In the genomic region with DNA sequence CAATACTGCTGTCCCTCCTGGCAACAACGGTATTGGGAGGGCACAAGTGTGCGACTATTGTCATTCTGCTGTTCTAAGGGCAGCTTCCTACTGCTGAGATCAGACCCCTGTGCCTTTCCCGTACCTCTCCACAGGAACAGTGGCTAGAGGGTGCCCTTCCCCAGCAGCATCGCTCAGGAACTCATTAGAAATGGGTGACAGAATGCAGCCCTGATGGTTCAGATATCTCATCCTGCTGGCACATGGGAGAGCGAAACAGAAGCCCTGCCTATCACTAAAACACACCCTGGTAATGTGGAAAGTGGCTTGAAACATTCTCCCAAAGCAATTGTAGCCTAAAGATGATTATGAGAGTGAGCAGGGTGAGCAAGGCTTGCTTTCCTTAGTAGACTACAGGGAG, we compare ENCODE assay signal across 18 mouse cellular contexts. TPM values are rescaled to one million over a fixed set of nuclear protein-coding genes. Genes with fewer than 3 reads are reported as not detected.
A peak's percentile ranks its signal among the peaks of the same experiment; 100 is the strongest.
DNase-seq lines count a peak whose midpoint lies in the region; ATAC-seq lines count a peak whose summit lies in the region.
"Had no signal": no experiment of that assay in that cellular context is flagged by ENCODE, and none has a peak within 500 bp of the region (broad histone marks: within the 10 kb centered on the region; RNA-seq: fewer than 3 reads in every experiment).

No protein-coding gene starts in this region.

- H3K4me3 ChIP-seq in forebrain, embryonic 14.5 days (ENCODE audit: low read depth, low read length) = no peak overlapping the region
- no peak overlapping the region for H3K4me3 ChIP-seq in forebrain, embryonic 12.5 days (replicated peaks)
- no peak overlapping the region for H3K4me3 ChIP-seq in heart, embryonic 16.5 days (ENCODE audit: low read length)
- H3K4me3 ChIP-seq in megakaryocyte, embryonic 14.5 days (replicated peaks) = peak overlapping the region; percentile 21
- H3K4me3 ChIP-seq: myocyte; stomach, embryonic 15.5 days had no signal

- no peaks in the 10 kb centered on the region for H3K9me3 ChIP-seq in forebrain, embryonic 14.5 days (replicated peaks; ENCODE audit: control insufficient read depth, low read length)
- no peaks in the 10 kb centered on the region for H3K9me3 ChIP-seq in forebrain, embryonic 12.5 days
- no peaks in the 10 kb centered on the region for H3K9me3 ChIP-seq in heart, embryonic 16.5 days (replicated peaks; ENCODE audit: control insufficient read depth, low read length)
- no peaks in the 10 kb centered on the region for H3K9me3 ChIP-seq in megakaryocyte, embryonic 14.5 days
- H3K9me3 ChIP-seq: stomach, embryonic 15.5 days had no signal

- peaks cover 6% of the 10 kb centered on the region for H3K4me1 ChIP-seq in forebrain, embryonic 14.5 days (ENCODE audit: control insufficient read depth, insufficient read depth, low read length)
- H3K4me1 ChIP-seq in forebrain, embryonic 12.5 days = peaks cover 19% of the 10 kb centered on the region
- H3K4me1 ChIP-seq in heart, embryonic 16.5 days (ENCODE audit: control insufficient read depth, insufficient read depth, low read length) = peaks cover 39% of the 10 kb centered on the region
- H3K4me1 ChIP-seq in megakaryocyte, embryonic 14.5 days = peaks cover 92% of the 10 kb centered on the region

- H3K27ac ChIP-seq in forebrain, embryonic 14.5 days (ENCODE audit: low read depth, low read length) = no peak overlapping the region
- H3K27ac ChIP-seq in forebrain, embryonic 12.5 days = no peak overlapping the region
- H3K27ac ChIP-seq in heart, embryonic 16.5 days (ENCODE audit: low read length) = 0 out of 2 replicates have a peak overlapping the region, but pooled peaks have one; percentile 9
- H3K27ac ChIP-seq: macrophage; stomach, embryonic 15.5 days had no signal

- no peaks in the 10 kb centered on the region for H3K27me3 ChIP-seq in forebrain, embryonic 14.5 days (replicated peaks; ENCODE audit: control insufficient read depth, insufficient read depth, low read length)
- no peaks in the 10 kb centered on the region for H3K27me3 ChIP-seq in forebrain, embryonic 12.5 days
- H3K27me3 ChIP-seq in heart, embryonic 16.5 days (ENCODE audit: control insufficient read depth, insufficient read depth, low read length) = no peaks in the 10 kb centered on the region
- no peaks in the 10 kb centered on the region for H3K27me3 ChIP-seq in megakaryocyte, embryonic 14.5 days (replicated peaks)
- H3K27me3 ChIP-seq: stomach, embryonic 15.5 days had no signal

- 74% methylated on average over 5 of the region's 5 CpGs for WGBS in forebrain, embryonic 14.5 days
- WGBS in forebrain, embryonic 12.5 days = 86% methylated on average over 5 of the region's 5 CpGs
- 52% methylated on average over 5 of the region's 5 CpGs for WGBS in heart, embryonic 16.5 days

- 0 out of 2 replicates have a peak, but pooled peaks cover 4% of the 10 kb centered on the region for H3K36me3 ChIP-seq in forebrain, embryonic 14.5 days (ENCODE audit: control insufficient read depth, insufficient read depth, low read length)
- peaks cover 6% of the 10 kb centered on the region for H3K36me3 ChIP-seq in forebrain, embryonic 12.5 days (replicated peaks)
- H3K36me3 ChIP-seq in heart, embryonic 16.5 days (ENCODE audit: control insufficient read depth, insufficient read depth) = no peaks in the 10 kb centered on the region
- H3K36me3 ChIP-seq in megakaryocyte, embryonic 14.5 days (replicated peaks; ENCODE audit: low read length) = peaks cover 21% of the 10 kb centered on the region
- H3K36me3 ChIP-seq: stomach, embryonic 15.5 days had no signal

- no peak overlapping the region for H3K9ac ChIP-seq in forebrain, embryonic 14.5 days (ENCODE audit: low read length)
- no peak overlapping the region for H3K9ac ChIP-seq in forebrain, embryonic 12.5 days
- no peak overlapping the region for H3K9ac ChIP-seq in heart, embryonic 16.5 days (ENCODE audit: low read length)
- H3K9ac ChIP-seq: stomach, embryonic 15.5 days had no signal

- H3K4me2 ChIP-seq in forebrain, embryonic 14.5 days (ENCODE audit: low read length) = no peak overlapping the region
- H3K4me2 ChIP-seq in forebrain, embryonic 12.5 days = no peak overlapping the region
- H3K4me2 ChIP-seq in heart, embryonic 16.5 days (ENCODE audit: low read depth, low read length) = no peak overlapping the region
- H3K4me2 ChIP-seq: heart, embryonic 11.5 days; stomach, embryonic 15.5 days had no signal

- ATAC-seq in forebrain, embryonic 14.5 days = no peak
- ATAC-seq in forebrain, embryonic 12.5 days (ENCODE audit: low FRiP score) = no peak
- no peak for ATAC-seq in heart, embryonic 16.5 days (replicated peaks; ENCODE audit: extremely low read depth, insufficient read depth, low FRiP score)
- no peak for ATAC-seq in megakaryocyte, adult 5-6 weeks (ENCODE audit: poor library complexity, severe bottlenecking)

- peak; percentile 31 for DNase-seq in forebrain, embryonic 14.5 days (ENCODE audit: low spot score)
- DNase-seq in heart, adult 9 months (ENCODE audit: low spot score in 2 of 2) = no peak
- peak; percentile 57 to 82 for DNase-seq in layer of hippocampus, postnatal 14 days (ENCODE audit: low spot score in 2 of 2)
- no peak for DNase-seq in Muller cell, postnatal 12 days (ENCODE audit: inconsistent ontology term)
- DNase-seq: cerebellum, adult 11 months; cerebellum, postnatal 36 days; kidney, adult 2 months; kidney, postnatal 4 days; lung, adult 18-20 months; spleen, adult 18-20 months had no signal

RNA-seq across cellular contexts. Expression of gene Rapgef1, which starts 15.0 kb away (rescaled TPM):
- polyA plus RNA-seq in forebrain, embryonic 14.5 days (2014; fragmentation: Nextera tagmentation; extraction: Ambion mirVana) = 17.3 and 19.9 TPM in 2 replicates
- 22.3 and 24.0 TPM in 2 replicates for polyA plus RNA-seq in forebrain, embryonic 12.5 days (2016; fragmentation: Nextera tagmentation; extraction: Ambion mirVana)
- 11.3 and 12.9 TPM in 2 replicates for polyA plus RNA-seq in heart, embryonic 16.5 days (2015; fragmentation: Nextera tagmentation; extraction: Ambion mirVana)
- 13.8 and 14.5 TPM in 2 replicates for polyA plus RNA-seq in megakaryocyte, embryonic 14.5 days (2012; ENCODE audit: insufficient read depth, low replicate concordance)
- 20.1 and 20.2 TPM in 2 replicates for total RNA-seq in megakaryocyte, adult 5-6 weeks (2015)
- 22.7 and 22.8 TPM in 2 replicates for total RNA-seq in megakaryocyte, adult 5-6 weeks (2017)
- 100 to 1,000 TPM; 118 to 128 TPM for total RNA-seq in layer of hippocampus, postnatal 14 days (2021)

Comparison
In these comparisons a context has a peak if more than half of its experiments do, and no peak if none do; other contexts are left out.
1. DNase-seq: peak in forebrain, embryonic 14.5 days (single experiment) and layer of hippocampus, postnatal 14 days (2 of 2); none in heart, adult 9 months (0 of 2) and Muller cell, postnatal 12 days (single experiment).